Mouse (Mus musculus): Measurements from ENCODE around the gene Usp17lc.
"Not testable (repeated sequence)": the region's sequence is repeated elsewhere in the genome, so short reads cannot be mapped to it uniquely, and the experiment has no call there.

The Usp17lc gene

GRCm38 (mm10) chr7:103414772-103415171, at the start of gene Usp17lc:
Gene Usp17lc, plus strand, starts transcription at chr7:103415072.
- ATAC-seq (ENCODE audit: low TSS enrichment), result not testable (repeated sequence)

- no peak for ATAC-seq (ENCODE audit: low TSS enrichment)
Observed at GRCm38 (mm10) chr7:103386077-103386476, 28.8 kb upstream of the Usp17lc start, which contains the start of gene Olfr603. Gene Olfr603, minus strand, starts transcription at chr7:103386177.

- no peak for ATAC-seq (ENCODE audit: low TSS enrichment)
Observed at GRCm38 (mm10) chr7:103397758-103398157, 17.1 kb upstream of the Usp17lc start.

GRCm38 (mm10) chr7:103398981-103399380, 15.9 kb upstream of the Usp17lc start:
- ATAC-seq (ENCODE audit: low TSS enrichment), result no peak

- ATAC-seq (ENCODE audit: low TSS enrichment), result not testable (repeated sequence)
Observed at GRCm38 (mm10) chr7:103406521-103407055, 8.3 kb upstream of the Usp17lc start.

GRCm38 (mm10) chr7:103445339-103445738, 30.5 kb downstream of the Usp17lc start, which contains the start of gene Olfr605:
Gene Olfr605, minus strand, starts transcription at chr7:103445439.
- no peak for ATAC-seq (ENCODE audit: low TSS enrichment)

GRCm38 (mm10) chr7:103448746-103449145, 33.9 kb downstream of the Usp17lc start, which contains the start of gene Olfr606:
Gene Olfr606, plus strand, starts transcription at chr7:103449046.
- ATAC-seq (ENCODE audit: low TSS enrichment), result no peak

- ATAC-seq (ENCODE audit: low TSS enrichment), result no peak
Observed at GRCm38 (mm10) chr7:103460590-103460989, 45.7 kb downstream of the Usp17lc start.
